Mouse (Mus musculus) forebrain, embryonic 16.5 days (tissue): Measurements from ENCODE around the gene Pcca. TPM values are rescaled to one million over a fixed set of nuclear protein-coding genes. Genes with fewer than 3 reads are reported as not detected.
"Not testable (repeated sequence)": the region's sequence is repeated elsewhere in the genome, so short reads cannot be mapped to it uniquely, and the experiment has no call there.

Source experiments
- ATAC-seq: fragments of 200-750 bp; cut with Nextera tagmentation; 2 replicates; pipeline ENCODE4 v1.8.0; 2017; ENCODE audit warnings: mild to moderate bottlenecking, moderate library complexity
- H3K27ac ChIP-seq: fragments of 300-500 bp; sonication (generic); 2 replicates; pipeline ENCODE4 v1.5.1; 2014; ENCODE audit warnings: low read length, control low read depth
- H3K27me3 ChIP-seq: fragments of 300-500 bp; sonication (generic); replicated peaks from 2 replicates; pipeline ENCODE4 v1.6.1; 2014; ENCODE audit warnings: low read length; ENCODE audit not compliant: control insufficient read depth, insufficient read depth
- H3K36me3 ChIP-seq: fragments of 300-500 bp; sonication (generic); 2 replicates; pipeline ENCODE4 v1.6.1; 2014; ENCODE audit not compliant: control insufficient read depth, insufficient read depth
- H3K4me1 ChIP-seq: fragments of 300-500 bp; sonication (generic); replicated peaks from 2 replicates; pipeline ENCODE4 v1.6.1; 2014; ENCODE audit warnings: low read length; ENCODE audit not compliant: control insufficient read depth, insufficient read depth
- H3K4me2 ChIP-seq: fragments of 300-500 bp; sonication (generic); 2 replicates; pipeline ENCODE4 v1.6.1; 2014; ENCODE audit warnings: mild to moderate bottlenecking, low read length, control low read depth
- H3K4me3 ChIP-seq: fragments of 300-500 bp; sonication (generic); replicated peaks from 2 replicates; pipeline ENCODE4 v1.5.1; 2014; ENCODE audit warnings: mild to moderate bottlenecking, low read length, control low read depth
- H3K9ac ChIP-seq: fragments of 300-500 bp; sonication (generic); replicated peaks from 2 replicates; pipeline ENCODE4 v1.6.1; 2014; ENCODE audit warnings: low read depth, low read length, control low read depth
- H3K9me3 ChIP-seq: fragments of 300-500 bp; sonication (generic); 2 replicates; pipeline ENCODE4 v1.6.1; 2016; ENCODE audit warnings: low read length; ENCODE audit not compliant: control insufficient read depth
- WGBS: fragments of 180-500 bp; shearing (Covaris S2); extraction: QIAGEN DNeasy Blood & Tissue Kit; methylation state at CpG from one replicate; pipeline ENCODE4 v1.1.7; 2014; 5-methylcytosine and 5-hydroxymethylcytosine counted together
- polyA plus RNA-seq: library from polyadenylated mRNA; unstranded; fragments of >200 nt; fragmentation: Nextera tagmentation; extraction: Ambion mirVana; gene quantifications from 2 replicates; pipeline ENCODE4 v1.2.1, GENCODE M21; 2015

Pcca gene
- polyA plus RNA-seq, 1 experiment from 2014 or later, result 22.8 TPM

DNA sequence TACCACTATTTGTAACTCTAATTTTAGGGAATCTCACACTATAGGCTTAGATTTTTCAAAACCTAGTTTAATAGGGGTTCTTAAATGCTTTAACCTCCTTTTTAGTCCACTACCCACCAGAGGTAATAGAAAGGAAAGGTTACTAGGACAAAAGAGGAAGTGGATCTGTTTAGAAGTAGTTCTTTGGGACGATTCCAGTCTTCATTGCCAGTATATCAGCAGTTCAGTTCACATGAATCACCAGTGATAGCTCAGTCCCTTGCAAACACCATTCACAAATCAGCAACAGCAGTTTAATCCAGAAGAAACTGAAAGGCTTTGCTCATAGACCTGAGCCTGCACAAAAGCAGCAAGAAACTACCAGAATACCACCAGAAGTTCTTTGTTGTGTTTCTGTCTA lies 14.8 kb downstream of the Pcca start:
- no peak for ATAC-seq
- 86% methylated on average over 1 of the region's 1 CpGs for WGBS
- H3K27me3 ChIP-seq, result no peaks in the 10 kb centered on the region
- no peak overlapping the region for H3K4me2 ChIP-seq
- H3K9me3 ChIP-seq, result no peaks in the 10 kb centered on the region; the same call in 1 of the 2 replicates
- H3K4me1 ChIP-seq, result no peaks in the 10 kb centered on the region
- no peak overlapping the region for H3K9ac ChIP-seq
- H3K27ac ChIP-seq, result no peak overlapping the region
- H3K4me3 ChIP-seq, result no peak overlapping the region
- no peaks in the 10 kb centered on the region for H3K36me3 ChIP-seq

- Histone ChIP-seq H3K36me3 (no peaks in the 10 kb centered on the region), H3K4me1 (no peaks in the 10 kb centered on the region), H3K9me3 (no peaks in the 10 kb centered on the region; the same call in 1 of the 2 replicates), H3K27ac (no peak overlapping the region), H3K9ac (no peak overlapping the region), H3K27me3 (no peaks in the 10 kb centered on the region), H3K4me2 (no peak overlapping the region), H3K4me3 (no peak overlapping the region)
- no peak for ATAC-seq
- 84% methylated on average over 7 of the region's 7 CpGs for WGBS
Measured at GRCm38 (mm10) chr14:122552761-122553445, 18.8 kb downstream of the Pcca start.

DNA sequence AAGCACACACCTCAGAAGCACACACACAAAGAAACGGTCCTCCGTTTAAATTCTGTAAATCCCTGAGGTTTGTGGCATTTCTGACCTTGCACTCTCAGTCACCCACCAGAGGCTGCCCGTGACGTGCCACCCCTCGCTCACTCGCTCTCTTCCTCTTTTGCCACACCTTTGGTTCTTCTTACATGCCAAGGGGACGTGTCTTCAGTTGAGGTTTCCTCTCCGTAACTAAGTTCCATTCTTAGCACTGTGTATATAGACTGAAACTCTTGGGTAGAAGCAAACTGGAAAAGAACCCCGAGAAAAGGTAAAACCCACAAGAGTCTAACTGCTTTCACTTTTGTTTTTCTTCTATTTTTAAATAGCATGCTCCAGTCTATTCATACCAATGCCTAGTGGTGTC lies 23.2 kb downstream of the Pcca start:
- Histone ChIP-seq H3K9me3 (no peaks in the 10 kb centered on the region), H3K4me3 (no peak overlapping the region), H3K4me2 (no peak overlapping the region), H3K4me1 (no peaks in the 10 kb centered on the region), H3K27ac (no peak overlapping the region), H3K9ac (no peak overlapping the region), H3K27me3 (no peaks in the 10 kb centered on the region), H3K36me3 (no peaks in the 10 kb centered on the region)
- 94% methylated on average over 9 of the region's 9 CpGs for WGBS
- no peak for ATAC-seq

GRCm38 (mm10) chr14:122560893-122561452 lies 26.8 kb downstream of the Pcca start:
- not testable (repeated sequence) for H3K27me3 ChIP-seq, H3K4me1 ChIP-seq, H3K4me2 ChIP-seq, ATAC-seq, H3K9me3 ChIP-seq, H3K27ac ChIP-seq, H3K36me3 ChIP-seq, H3K4me3 ChIP-seq, H3K9ac ChIP-seq
- 94% methylated on average over 1 of the region's 1 CpGs for WGBS

DNA sequence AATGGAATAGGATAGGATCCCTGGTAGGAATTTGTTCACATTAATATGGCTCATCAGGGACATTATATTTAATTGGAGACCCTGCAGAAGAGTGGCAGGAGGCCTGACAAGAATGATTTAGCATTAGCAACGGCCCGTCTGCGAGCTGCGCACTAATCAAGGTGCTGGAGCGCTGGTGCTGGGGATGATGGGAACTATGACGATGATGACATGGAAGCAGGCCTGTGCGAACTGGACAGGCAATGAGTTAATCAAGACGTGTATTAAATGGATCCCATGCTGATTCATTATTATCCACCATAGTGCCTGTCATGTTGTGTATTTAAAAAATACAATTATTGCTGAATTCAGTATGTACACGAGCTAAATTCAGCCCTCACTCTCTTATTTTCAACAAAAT lies 36.7 kb downstream of the Pcca start:
- Histone ChIP-seq H3K9me3 (no peaks in the 10 kb centered on the region), H3K4me3 (no peak overlapping the region), H3K4me1 (no peaks in the 10 kb centered on the region), H3K27me3 (no peaks in the 10 kb centered on the region), H3K9ac (no peak overlapping the region), H3K27ac (no peak overlapping the region), H3K4me2 (no peak overlapping the region), H3K36me3 (no peaks in the 10 kb centered on the region)
- ATAC-seq, result no peak
- 56% methylated on average over 9 of the region's 9 CpGs for WGBS

GRCm38 (mm10) chr14:122574064-122574751 lies 40.1 kb downstream of the Pcca start:
- no peaks in the 10 kb centered on the region for H3K36me3 ChIP-seq
- H3K9me3 ChIP-seq, result no peaks in the 10 kb centered on the region; the same call in 1 of the 2 replicates
- no peak overlapping the region for H3K4me2 ChIP-seq
- WGBS, result 89% methylated on average over 7 of the region's 7 CpGs
- no peaks in the 10 kb centered on the region for H3K27me3 ChIP-seq
- no peak overlapping the region for H3K27ac ChIP-seq
- no peak overlapping the region for H3K9ac ChIP-seq
- no peak for ATAC-seq
- no peaks in the 10 kb centered on the region for H3K4me1 ChIP-seq
- no peak overlapping the region for H3K4me3 ChIP-seq

DNA sequence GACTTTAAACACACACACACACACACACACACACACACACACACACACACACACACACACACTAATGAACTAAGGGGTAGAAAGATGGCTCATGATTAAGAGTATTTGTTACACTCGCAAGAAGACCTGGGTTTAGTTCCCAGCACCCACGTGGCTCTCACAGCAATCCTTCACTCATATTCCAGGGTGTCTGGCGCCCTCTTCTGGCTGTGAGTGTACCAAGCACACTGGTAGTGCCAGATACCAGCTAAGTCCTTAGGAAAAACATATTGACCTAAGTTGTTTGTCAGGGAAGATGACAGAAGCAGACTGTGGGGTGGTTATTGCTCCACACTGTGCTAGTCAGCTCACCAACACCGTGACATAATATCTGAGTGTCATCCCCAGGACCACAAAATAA lies 43.7 kb downstream of the Pcca start:
- Histone ChIP-seq H3K4me3 (no peak overlapping the region), H3K27ac (no peak overlapping the region), H3K9ac (no peak overlapping the region), H3K4me2 (no peak overlapping the region), H3K4me1 (no peaks in the 10 kb centered on the region), H3K9me3 (no peaks in the 10 kb centered on the region; the same call in 1 of the 2 replicates), H3K36me3 (no peaks in the 10 kb centered on the region), H3K27me3 (no peaks in the 10 kb centered on the region)
- no peak for ATAC-seq
- 91% methylated on average over 4 of the region's 4 CpGs for whole genome bisulfite sequencing

DNA sequence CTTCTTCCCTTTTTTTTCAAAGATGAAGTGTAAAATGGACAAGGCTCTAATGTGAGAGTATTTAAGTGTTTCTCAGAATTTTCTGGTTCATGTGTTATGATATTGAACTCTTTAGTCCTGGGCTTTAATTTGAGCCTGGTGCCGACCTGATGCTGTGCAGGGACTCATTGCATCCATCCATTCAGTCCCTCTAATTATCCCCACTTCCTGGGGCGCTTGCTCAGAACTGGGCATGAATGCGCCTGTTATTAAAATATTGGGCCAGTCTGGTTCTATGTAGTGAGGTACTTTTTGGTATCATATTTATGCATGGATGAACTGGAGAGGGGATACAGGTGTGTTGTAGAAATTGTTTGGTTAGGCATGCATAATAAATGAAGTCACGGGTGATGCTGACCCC lies 47.9 kb downstream of the Pcca start:
- H3K9me3 ChIP-seq, result no peaks in the 10 kb centered on the region; the same call in 1 of the 2 replicates
- H3K4me2 ChIP-seq, result no peak overlapping the region
- H3K27me3 ChIP-seq, result no peaks in the 10 kb centered on the region
- no peak overlapping the region for H3K27ac ChIP-seq
- no peak overlapping the region for H3K4me3 ChIP-seq
- no peaks in the 10 kb centered on the region for H3K36me3 ChIP-seq
- H3K4me1 ChIP-seq, result no peaks in the 10 kb centered on the region
- ATAC-seq, result no peak
- 26% methylated on average over 4 of the region's 4 CpGs for WGBS
- no peak overlapping the region for H3K9ac ChIP-seq

DNA sequence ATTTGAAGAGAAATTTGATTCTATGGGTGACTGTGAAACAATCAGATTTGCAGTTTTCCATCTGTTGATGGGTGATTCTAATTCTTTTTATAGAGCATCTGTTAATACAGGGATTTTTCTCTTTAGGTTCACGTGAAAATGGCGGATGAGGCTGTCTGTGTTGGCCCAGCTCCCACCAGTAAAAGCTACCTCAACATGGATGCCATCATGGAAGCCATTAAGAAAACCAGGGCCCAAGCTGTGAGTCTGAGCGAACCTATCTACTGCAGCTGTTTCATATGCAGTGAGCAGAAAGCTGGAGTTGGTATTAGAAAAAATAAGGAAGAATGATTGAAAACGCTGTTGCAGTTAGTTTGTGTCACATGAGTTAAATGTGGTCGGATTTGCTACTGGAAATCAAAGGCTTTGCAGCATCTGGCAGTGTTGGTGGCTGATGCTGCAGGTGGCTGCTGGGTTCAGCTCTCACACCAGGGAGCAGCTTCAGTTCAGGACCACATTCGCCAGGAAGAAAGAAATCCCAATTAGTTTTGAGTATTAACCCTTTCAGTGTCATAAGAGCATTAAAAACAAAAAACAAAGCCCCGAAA lies 48.5 kb downstream of the Pcca start:
- Histone ChIP-seq H3K4me2 (no peak overlapping the region), H3K36me3 (no peaks in the 10 kb centered on the region), H3K9me3 (no peaks in the 10 kb centered on the region; the same call in 1 of the 2 replicates), H3K27me3 (no peaks in the 10 kb centered on the region), H3K4me1 (no peaks in the 10 kb centered on the region), H3K9ac (no peak overlapping the region), H3K4me3 (no peak overlapping the region), H3K27ac (no peak overlapping the region)
- no peak for ATAC-seq
- 19% methylated on average over 7 of the region's 7 CpGs for WGBS
